Mouse (Mus musculus) spleen, adult 2 months (tissue): ENCODE data around the gene Hus1b. TPM values are rescaled to one million over a fixed set of nuclear protein-coding genes. Genes with fewer than 3 reads are reported as not detected.

ENCODE experiments used
- DNase-seq, 2 experiments: peaks; one replicate each; pipeline versions ENCODE4 v3.0.0 to v3.0.0-alpha.2; 2012 to 2021; ENCODE audit warnings: low spot score in 2 of 2, low read depth in 1 of 2
- H3K27ac ChIP-seq: fragments of 200-500 bp; 2 replicates; pipeline ENCODE4 v1.5.1; 2012; ENCODE audit warnings: low read length, inconsistent platforms; ENCODE audit not compliant: insufficient read depth
- H3K27me3 ChIP-seq: fragments of 200-500 bp; 2 replicates; pipeline ENCODE4 v1.6.1; 2012; ENCODE audit warnings: mild to moderate bottlenecking, moderate library complexity, low read length, inconsistent platforms; ENCODE audit not compliant: control insufficient read depth, insufficient read depth
- H3K36me3 ChIP-seq: fragments of 200-500 bp; 2 replicates; pipeline ENCODE4 v1.6.1; 2012; ENCODE audit warnings: mild to moderate bottlenecking, low read length, inconsistent platforms; ENCODE audit not compliant: control insufficient read depth, insufficient read depth
- H3K4me1 ChIP-seq: fragments of 200-500 bp; 2 replicates; pipeline ENCODE4 v1.6.1; 2011; ENCODE audit warnings: inconsistent platforms; ENCODE audit not compliant: control insufficient read depth, insufficient read depth, insufficient read length
- H3K4me3 ChIP-seq: fragments of 200-500 bp; 2 replicates; pipeline ENCODE4 v1.5.1; 2011; ENCODE audit warnings: mild to moderate bottlenecking, inconsistent platforms; ENCODE audit not compliant: insufficient read depth, insufficient read length; ENCODE audit errors: extremely low read depth
- CTCF ChIP-seq: fragments of 200-500 bp; IDR thresholded peaks from 2 replicates; pipeline ENCODE4 v1.5.1; 2011; ENCODE audit warnings: mild to moderate bottlenecking, inconsistent platforms; ENCODE audit not compliant: insufficient read depth, insufficient read length, insufficient replicate concordance; ENCODE audit errors: extremely low read depth
- POLR2A ChIP-seq: fragments of 200-500 bp; IDR thresholded peaks from 2 replicates; pipeline ENCODE4 v1.6.1; 2011; ENCODE audit warnings: low read depth, low read length, inconsistent platforms
- WGBS: fragments of 180-500 bp; shearing (Covaris S2); methylation state at CpG from one replicate; pipeline ENCODE4 v1.1.7; 2018; 5-methylcytosine and 5-hydroxymethylcytosine counted together
- polyA plus RNA-seq: library from polyadenylated mRNA; depleted of rRNA; stranded (reverse); fragments of >200 nt; gene quantifications from 2 replicates; pipeline ENCODE4 v1.2.3, GENCODE M21; 2012; rRNA removed

Hus1b gene
- polyA plus RNA-seq, result 0.21 and 0.35 TPM in 2 replicates

DNA sequence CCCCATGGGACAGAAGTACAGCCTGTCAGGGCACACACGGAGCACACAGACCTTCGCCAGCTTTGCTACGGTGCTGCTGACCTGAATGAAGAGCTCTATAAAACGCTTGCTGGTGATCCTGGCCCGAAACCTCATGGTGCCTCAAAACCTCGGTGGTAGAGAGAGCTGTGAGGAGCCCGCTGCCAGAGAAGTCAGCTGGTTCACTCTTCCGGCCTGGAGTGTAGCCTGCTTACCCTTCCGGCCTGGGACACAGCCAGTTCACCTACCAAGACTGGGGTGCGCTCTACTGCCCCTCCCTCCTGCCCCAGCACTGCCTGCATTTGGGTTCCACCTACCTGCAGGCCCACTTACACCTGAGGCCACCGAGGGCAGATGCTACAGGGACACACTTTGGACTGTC, at the start of gene Hus1b:
Hus1b (minus strand) TSS at position 220 of the 400 bp plus-strand sequence.
- 82% methylated on average over 11 of the region's 11 CpGs for WGBS
- Histone ChIP-seq H3K27me3 (no peaks in the 10 kb centered on the region), H3K4me3 (no peak within 1 kb of the TSS), H3K36me3 (no peaks in the 10 kb centered on the region), H3K27ac (0 out of 2 replicates have a peak within 1 kb of the TSS, but pooled peaks have one; percentile 1), H3K4me1 (peaks cover 3% of the 10 kb centered on the region; the same call in 1 of the 2 replicates)
- TF ChIP-seq POLR2A, result no peak
- no peak for TF ChIP-seq CTCF
- no peak for DNase-seq

DNA sequence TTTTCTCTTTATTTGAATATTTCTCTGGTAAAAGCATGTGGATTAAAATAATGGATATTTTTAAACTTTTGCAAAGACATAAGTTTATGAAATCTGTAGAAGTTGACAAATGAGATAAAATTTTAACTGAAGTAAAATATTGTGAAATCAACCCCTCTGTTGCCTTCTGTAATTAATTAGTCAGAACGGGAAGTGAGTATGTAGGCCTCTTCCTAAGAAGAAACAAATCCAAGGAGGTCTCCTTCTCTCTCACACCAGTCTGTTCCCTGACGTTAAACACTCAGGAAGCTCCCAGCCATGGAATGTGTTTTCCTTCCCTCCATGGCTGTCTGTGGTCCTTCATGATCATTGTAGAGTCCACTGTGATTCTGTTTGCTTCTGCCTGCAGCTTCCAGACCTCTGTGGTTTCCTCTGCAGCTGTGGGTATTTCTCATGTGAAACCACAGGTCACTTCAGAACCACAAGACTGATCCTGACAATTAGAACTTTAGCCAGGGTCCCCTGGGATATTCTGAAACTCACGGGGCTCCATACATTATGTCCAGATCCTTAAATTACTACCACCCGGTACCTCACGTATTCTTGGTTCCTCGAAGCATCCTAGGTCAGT, 46.8 kb upstream of the Hus1b start:
- Histone ChIP-seq H3K27ac (no peak overlapping the region), H3K36me3 (no peaks in the 10 kb centered on the region), H3K27me3 (no peaks in the 10 kb centered on the region), H3K4me1 (no peaks in the 10 kb centered on the region), H3K4me3 (no peak overlapping the region)
- no peak for TF ChIP-seq POLR2A
- TF ChIP-seq CTCF, result no peak
- DNase-seq, result no peak
- WGBS, result 45% methylated on average over 6 of the region's 6 CpGs

DNA sequence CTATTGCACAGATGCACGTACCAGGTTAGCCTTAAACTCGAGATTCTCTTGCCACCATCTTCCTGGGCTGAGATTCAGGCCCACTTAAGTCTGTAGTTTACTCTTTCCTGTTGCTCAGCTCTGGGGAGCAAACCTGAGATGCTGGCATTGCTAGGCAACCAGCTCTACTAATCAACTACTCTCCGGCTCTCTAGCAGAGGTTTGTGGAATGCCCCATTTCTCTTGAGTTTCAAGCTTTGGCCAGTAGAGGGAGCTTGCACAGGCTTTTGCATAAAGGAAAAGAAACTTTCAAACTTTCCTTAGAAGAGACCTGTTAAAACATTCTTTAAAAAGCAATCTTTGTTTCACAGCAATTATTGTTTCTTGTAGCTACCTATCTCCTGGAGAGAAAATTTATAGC, 46.3 kb upstream of the Hus1b start:
- Histone ChIP-seq H3K4me3 (no peak overlapping the region), H3K4me1 (no peaks in the 10 kb centered on the region), H3K27me3 (no peaks in the 10 kb centered on the region), H3K27ac (no peak overlapping the region), H3K36me3 (no peaks in the 10 kb centered on the region)
- DNase-seq, result peak; percentile 32 to 34
- 41% methylated on average over 3 of the region's 3 CpGs for WGBS
- TF ChIP-seq POLR2A, result no peak
- TF ChIP-seq CTCF, result peak; percentile 11; the same call in 1 of the 2 replicates

DNA sequence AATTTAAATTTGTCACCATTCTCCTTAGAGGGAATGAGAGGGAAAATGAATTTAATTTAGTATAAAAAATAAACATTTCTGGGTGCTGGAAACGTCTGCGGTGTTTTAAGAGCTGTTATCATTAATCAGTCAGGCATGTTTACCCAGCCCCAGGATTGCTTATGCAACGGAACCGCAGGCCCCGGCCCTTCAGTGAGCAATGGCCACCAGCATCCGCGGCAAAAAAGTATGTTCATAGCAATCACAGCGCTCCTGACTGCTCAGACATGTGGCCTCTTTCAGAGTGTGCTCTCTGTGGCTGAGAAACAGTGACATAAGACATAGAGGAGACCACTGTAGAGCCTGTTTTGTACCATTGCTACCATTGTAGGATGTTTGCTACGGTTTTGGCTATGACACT, 42.7 kb upstream of the Hus1b start:
- no peak overlapping the region for H3K27ac ChIP-seq
- DNase-seq, result no peak
- H3K27me3 ChIP-seq, result no peaks in the 10 kb centered on the region
- 80% methylated on average over 9 of the region's 9 CpGs for WGBS
- no peak for TF ChIP-seq POLR2A
- no peak for TF ChIP-seq CTCF
- H3K4me1 ChIP-seq, result no peaks in the 10 kb centered on the region
- H3K4me3 ChIP-seq, result no peak overlapping the region
- H3K36me3 ChIP-seq, result no peaks in the 10 kb centered on the region

DNA sequence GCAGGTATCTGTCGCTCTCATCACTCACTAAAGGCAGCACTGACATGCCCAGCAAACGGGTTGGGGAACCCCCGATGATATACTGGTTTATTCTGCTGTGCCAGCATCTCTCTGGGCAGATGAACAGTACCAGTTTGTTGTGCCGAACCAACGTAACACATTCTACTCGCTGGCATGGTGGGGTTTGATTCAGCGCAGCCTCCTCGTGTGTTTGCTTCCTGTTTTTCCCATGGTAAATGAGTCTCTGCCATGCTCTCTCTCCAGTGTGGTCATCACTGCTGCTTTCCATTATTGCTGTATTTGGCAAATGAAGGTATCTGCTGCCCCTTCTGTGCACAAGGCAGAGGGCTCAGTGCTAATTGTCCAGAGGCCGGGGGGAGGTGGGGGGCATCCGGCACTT, 42.2 kb upstream of the Hus1b start:
- 80% methylated on average over 10 of the region's 10 CpGs for WGBS
- Histone ChIP-seq H3K4me3 (no peak overlapping the region), H3K27ac (no peak overlapping the region), H3K27me3 (no peaks in the 10 kb centered on the region), H3K4me1 (no peaks in the 10 kb centered on the region), H3K36me3 (no peaks in the 10 kb centered on the region)
- TF ChIP-seq POLR2A (no peak), CTCF (no peak)
- DNase-seq, result no peak

DNA sequence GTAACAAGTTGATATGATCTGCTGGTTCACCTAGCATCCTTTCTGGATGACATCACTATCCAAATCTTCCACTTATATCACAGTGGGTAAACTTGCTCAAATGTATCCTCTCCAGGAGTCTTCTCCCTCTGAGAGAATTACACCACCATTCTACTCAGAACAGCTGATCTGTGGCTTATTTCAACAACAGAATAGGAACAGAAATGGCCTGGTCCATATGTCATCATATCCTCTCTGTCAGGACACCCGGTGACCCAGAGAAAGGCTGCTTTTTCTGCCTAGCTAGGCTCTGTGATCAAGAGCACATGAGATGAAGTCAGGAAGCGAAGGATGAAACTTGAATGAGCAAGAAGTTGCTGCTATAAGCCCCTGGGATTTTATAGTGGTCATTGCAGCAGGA, 40.1 kb upstream of the Hus1b start:
- no peak for TF ChIP-seq CTCF
- no peak for TF ChIP-seq POLR2A
- Histone ChIP-seq H3K36me3 (no peaks in the 10 kb centered on the region), H3K27ac (no peak overlapping the region), H3K4me3 (no peak overlapping the region), H3K4me1 (no peaks in the 10 kb centered on the region), H3K27me3 (no peaks in the 10 kb centered on the region)
- no peak for DNase-seq
- 71% methylated on average over 2 of the region's 2 CpGs for WGBS

DNA sequence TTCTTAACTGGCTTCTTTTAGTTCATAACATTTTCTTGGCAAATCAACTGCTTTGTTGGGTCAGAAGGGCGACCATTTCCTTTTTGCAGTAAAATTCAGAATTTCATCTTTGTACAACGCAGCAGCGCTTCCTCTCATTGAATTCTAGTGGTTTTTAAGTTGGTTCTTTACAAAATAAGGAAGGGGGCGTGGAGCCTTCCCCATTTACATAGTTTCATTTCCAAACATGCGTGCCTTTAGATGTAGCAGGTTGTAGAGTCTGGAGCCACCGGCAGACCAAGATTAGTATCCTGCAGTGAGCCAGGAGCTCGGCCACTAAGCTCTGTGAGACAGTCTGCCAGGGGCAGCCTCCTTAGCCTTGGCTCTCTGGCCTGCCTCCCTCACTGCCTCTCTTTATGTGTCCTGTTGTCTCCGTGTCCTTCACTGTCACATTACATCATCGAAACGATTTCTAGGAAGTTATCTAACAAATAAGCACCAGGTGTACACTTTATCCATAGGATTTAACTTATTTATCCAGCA, 39.4 kb upstream of the Hus1b start:
- 24% methylated on average over 10 of the region's 10 CpGs for WGBS
- TF ChIP-seq POLR2A (no peak), CTCF (no peak)
- H3K27me3 ChIP-seq, result no peaks in the 10 kb centered on the region
- H3K27ac ChIP-seq, result no peak overlapping the region
- no peak overlapping the region for H3K4me3 ChIP-seq
- no peaks in the 10 kb centered on the region for H3K36me3 ChIP-seq
- H3K4me1 ChIP-seq, result no peaks in the 10 kb centered on the region
- DNase-seq, result no peak
